ENCODE assay signal across 15 mouse cellular contexts in genomic region chr7:19477624-19478384, GRCm38 (mm10). TPM values are rescaled to one million over a fixed set of nuclear protein-coding genes. Genes with fewer than 3 reads are reported as not detected.
DNase-seq lines count a peak whose midpoint lies in the region; ATAC-seq and TF ChIP-seq lines count a peak whose summit lies in the region.
"Had no signal": no experiment of that assay in that cellular context is flagged by ENCODE, and none has a peak within 500 bp of the region (broad histone marks: within the 10 kb centered on the region; RNA-seq: fewer than 3 reads in every experiment).

No protein-coding gene starts in this region.

- peaks cover 5% of the 10 kb centered on the region; the same call in 1 of the 2 replicates for H3K27me3 ChIP-seq in lung, postnatal 0 days (replicated peaks; ENCODE audit: insufficient read depth, low read length)
- peaks cover 21% of the 10 kb centered on the region for H3K27me3 ChIP-seq in stomach, embryonic 16.5 days (ENCODE audit: control insufficient read depth, insufficient read depth, low read length)

- no peak overlapping the region for H3K4me2 ChIP-seq in lung, postnatal 0 days (replicated peaks; ENCODE audit: low read depth, low read length)
- H3K4me2 ChIP-seq in stomach, embryonic 16.5 days (ENCODE audit: low read depth, low read length), result no peak overlapping the region

- WGBS in lung, postnatal 0 days, result 17% methylated on average over 14 of the region's 14 CpGs
- WGBS in stomach, embryonic 16.5 days, result 22% methylated on average over 14 of the region's 14 CpGs

- peak; percentile 88 for DNase-seq in heart, adult 11 months
- DNase-seq in heart, postnatal 14 days, result no peak
- peak; percentile 41 for DNase-seq in lung, postnatal 0 days (ENCODE audit: low spot score)
- no peak for DNase-seq in lung, adult 18-20 months
- peak; percentile 63 to 76 for DNase-seq in kidney, adult 8-10 months
- DNase-seq in testis, postnatal 10 days (ENCODE audit: low spot score), result no peak
- no peak for DNase-seq in Muller cell, postnatal 12 days (ENCODE audit: inconsistent ontology term)
- DNase-seq: cerebellum, postnatal 10 days; gastrocnemius, postnatal 36 days; retina, postnatal 1 day; spleen, adult 18-20 months had no signal

- no peak overlapping the region for H3K4me3 ChIP-seq in lung, postnatal 0 days (ENCODE audit: low read depth, low read length)
- H3K4me3 ChIP-seq in stomach, embryonic 16.5 days (replicated peaks; ENCODE audit: low read length), result no peak overlapping the region

- no peak overlapping the region for H3K9ac ChIP-seq in lung, postnatal 0 days (replicated peaks; ENCODE audit: low read depth)
- no peak overlapping the region for H3K9ac ChIP-seq in stomach, embryonic 16.5 days (ENCODE audit: low read length)

- TF ChIP-seq EP300 in lung, postnatal 0 days (IDR thresholded peaks at IDR 0.05), result no peak

- peak overlapping the region; percentile 9; the same call in 1 of the 2 replicates for H3K27ac ChIP-seq in lung, postnatal 0 days (ENCODE audit: low read length)
- 0 out of 2 replicates have a peak overlapping the region, but pooled peaks have one; percentile 17 for H3K27ac ChIP-seq in stomach, embryonic 16.5 days (ENCODE audit: low read length)

- no peaks in the 10 kb centered on the region for H3K9me3 ChIP-seq in lung, postnatal 0 days (ENCODE audit: low read length)
- H3K9me3 ChIP-seq in stomach, embryonic 16.5 days (replicated peaks; ENCODE audit: control insufficient read depth, low read length), result no peaks in the 10 kb centered on the region

- no peaks in the 10 kb centered on the region for H3K36me3 ChIP-seq in lung, postnatal 0 days (ENCODE audit: insufficient read depth, low read length)
- H3K36me3 ChIP-seq in stomach, embryonic 16.5 days (ENCODE audit: control insufficient read depth, insufficient read depth, low read length), result no peaks in the 10 kb centered on the region
- H3K36me3 ChIP-seq: G1E had no signal

- peak; percentile 58 for ATAC-seq in lung, postnatal 0 days
- no peak for ATAC-seq in stomach, embryonic 16.5 days (ENCODE audit: insufficient read depth, low FRiP score)

- H3K4me1 ChIP-seq in lung, postnatal 0 days (ENCODE audit: insufficient read depth, low read depth, low read length), result peaks cover 4% of the 10 kb centered on the region; the same call in 1 of the 2 replicates
- no peaks in the 10 kb centered on the region for H3K4me1 ChIP-seq in stomach, embryonic 16.5 days (ENCODE audit: control insufficient read depth, insufficient read depth, low read length)

- 0 out of 2 replicates have a peak, but pooled peaks have one; percentile 8 for TF ChIP-seq CTCF in lung, postnatal 0 days (IDR thresholded peaks at IDR 0.05)

- intact Hi-C loops in heart, postnatal 14 days (cut with DNase I), result no loop called here

RNA-seq across cellular contexts. Expression of gene Exoc3l2, which starts 14.7 kb away (rescaled TPM):
- 1 to 10 TPM in 1 of 2 experiments, under 1 TPM in 1; 0.79 to 1.1 TPM for total RNA-seq in heart, postnatal 14 days (2021)
- polyA plus RNA-seq in lung, postnatal 0 days (2015; fragmentation: Nextera tagmentation; extraction: Ambion mirVana), result 1.1 and 1.4 TPM in 2 replicates
- polyA plus RNA-seq in stomach, embryonic 16.5 days (2015; fragmentation: Nextera tagmentation; extraction: Ambion mirVana), result 0.71 and 0.85 TPM in 2 replicates
- total RNA-seq: G1E had no signal

RNA-seq across cellular contexts. Expression of gene Mark4, which starts 19.2 kb away (rescaled TPM):
- 10 to 100 TPM; 23.3 to 25.0 TPM for total RNA-seq in heart, postnatal 14 days (2021)
- polyA plus RNA-seq in lung, postnatal 0 days (2015; fragmentation: Nextera tagmentation; extraction: Ambion mirVana), result 7.4 and 7.9 TPM in 2 replicates
- 4.3 and 5.9 TPM in 2 replicates for polyA plus RNA-seq in stomach, embryonic 16.5 days (2015; fragmentation: Nextera tagmentation; extraction: Ambion mirVana)

RNA-seq across cellular contexts. Expression of gene Bloc1s3, which starts 30.4 kb away (rescaled TPM):
- 1 to 10 TPM; 2.0 to 2.2 TPM for total RNA-seq in heart, postnatal 14 days (2021)
- polyA plus RNA-seq in lung, postnatal 0 days (2015; fragmentation: Nextera tagmentation; extraction: Ambion mirVana), result 2.6 and 3.0 TPM in 2 replicates
- 1.4 and 1.5 TPM in 2 replicates for polyA plus RNA-seq in stomach, embryonic 16.5 days (2015; fragmentation: Nextera tagmentation; extraction: Ambion mirVana)

RNA-seq across cellular contexts. Expression of gene Trappc6a, which starts 30.4 kb away (rescaled TPM):
- 10 to 100 TPM; 48.9 to 49.6 TPM for total RNA-seq in heart, postnatal 14 days (2021)
- polyA plus RNA-seq in lung, postnatal 0 days (2015; fragmentation: Nextera tagmentation; extraction: Ambion mirVana), result 85.5 and 91.9 TPM in 2 replicates
- polyA plus RNA-seq in stomach, embryonic 16.5 days (2015; fragmentation: Nextera tagmentation; extraction: Ambion mirVana), result 101 and 102 TPM in 2 replicates

RNA-seq across cellular contexts. Expression of gene Nkpd1, which starts 39.8 kb away (rescaled TPM):
- total RNA-seq in heart, postnatal 14 days (2021), result not detected
- 0.05 and 0.15 TPM in 2 replicates for polyA plus RNA-seq in lung, postnatal 0 days (2015; fragmentation: Nextera tagmentation; extraction: Ambion mirVana)
- polyA plus RNA-seq in stomach, embryonic 16.5 days (2015; fragmentation: Nextera tagmentation; extraction: Ambion mirVana), result 1.8 and 3.3 TPM in 2 replicates
- total RNA-seq: gastrocnemius, postnatal 36 days; liver, adult 2 months had no signal
- polyA plus RNA-seq: heart, embryonic 16.5 days; liver, adult 2 months had no signal

Comparison
In these comparisons a context has a peak if more than half of its experiments do, and no peak if none do; other contexts are left out.
1. DNase-seq: peak in heart, adult 11 months (single experiment), lung, postnatal 0 days (single experiment) and kidney, adult 8-10 months (2 of 2); none in heart, postnatal 14 days (0 of 2), lung, adult 18-20 months (0 of 2), testis, postnatal 10 days (single experiment) and Muller cell, postnatal 12 days (single experiment).